Mouse (Mus musculus) ovary, adult 18-20 months (tissue): ENCODE results near the gene Samm50.

Experiments
- DNase-seq: peaks from one replicate; pipeline ENCODE4 v3.0.0; 2022; ENCODE audit warnings: low spot score, mixed read lengths

The Samm50 gene

GRCm38 (mm10) chr15:84211564-84211963 lies 19.5 kb downstream of the Samm50 start:
- no peak for DNase-seq

GRCm38 (mm10) chr15:84212031-84212755 lies 20.2 kb downstream of the Samm50 start:
- DNase-seq, result peak; percentile 57

- DNase-seq, result no peak
Observed at GRCm38 (mm10) chr15:84212756-84213105, 20.7 kb downstream of the Samm50 start.

GRCm38 (mm10) chr15:84213162-84213739 lies 21.2 kb downstream of the Samm50 start:
- DNase-seq, result no peak

- no peak for DNase-seq
Observed at GRCm38 (mm10) chr15:84214476-84214875, 22.4 kb downstream of the Samm50 start.

GRCm38 (mm10) chr15:84215273-84215672 lies 23.2 kb downstream of the Samm50 start:
- DNase-seq, result no peak

GRCm38 (mm10) chr15:84216026-84216425 lies 24.0 kb downstream of the Samm50 start:
- DNase-seq, result no peak

- DNase-seq, result peak; percentile 43
Observed at GRCm38 (mm10) chr15:84216461-84217084, 24.5 kb downstream of the Samm50 start.

GRCm38 (mm10) chr15:84217969-84218782 lies 26.1 kb downstream of the Samm50 start:
- DNase-seq, result no peak

GRCm38 (mm10) chr15:84218783-84219271 lies 26.8 kb downstream of the Samm50 start:
- no peak for DNase-seq

GRCm38 (mm10) chr15:84221539-84221938 lies 29.5 kb downstream of the Samm50 start:
- no peak for DNase-seq

- no peak for DNase-seq
Observed at GRCm38 (mm10) chr15:84223423-84223822, 31.4 kb downstream of the Samm50 start.

- DNase-seq, result no peak
Observed at GRCm38 (mm10) chr15:84224779-84225178, 32.7 kb downstream of the Samm50 start.

GRCm38 (mm10) chr15:84226918-84227317 lies 34.9 kb downstream of the Samm50 start:
- DNase-seq, result no peak

- DNase-seq, result no peak
Observed at GRCm38 (mm10) chr15:84230661-84231060, 38.6 kb downstream of the Samm50 start.

GRCm38 (mm10) chr15:84231113-84231712 lies 39.2 kb downstream of the Samm50 start:
- peak; percentile 45 for DNase-seq

- DNase-seq, result no peak
Observed at GRCm38 (mm10) chr15:84231721-84232561, 39.9 kb downstream of the Samm50 start, which contains the start of gene Parvb. Gene Parvb, plus strand, starts transcription at chr15:84232043.

- no peak for DNase-seq
Observed at GRCm38 (mm10) chr15:84232609-84233008, 40.6 kb downstream of the Samm50 start.

- no peak for DNase-seq
Observed at GRCm38 (mm10) chr15:84234794-84235581, 42.9 kb downstream of the Samm50 start.

GRCm38 (mm10) chr15:84235646-84236045 lies 43.6 kb downstream of the Samm50 start:
- DNase-seq, result no peak
